Comparison of ENCODE assay signal across 8 mouse cellular contexts in the genomic region with DNA sequence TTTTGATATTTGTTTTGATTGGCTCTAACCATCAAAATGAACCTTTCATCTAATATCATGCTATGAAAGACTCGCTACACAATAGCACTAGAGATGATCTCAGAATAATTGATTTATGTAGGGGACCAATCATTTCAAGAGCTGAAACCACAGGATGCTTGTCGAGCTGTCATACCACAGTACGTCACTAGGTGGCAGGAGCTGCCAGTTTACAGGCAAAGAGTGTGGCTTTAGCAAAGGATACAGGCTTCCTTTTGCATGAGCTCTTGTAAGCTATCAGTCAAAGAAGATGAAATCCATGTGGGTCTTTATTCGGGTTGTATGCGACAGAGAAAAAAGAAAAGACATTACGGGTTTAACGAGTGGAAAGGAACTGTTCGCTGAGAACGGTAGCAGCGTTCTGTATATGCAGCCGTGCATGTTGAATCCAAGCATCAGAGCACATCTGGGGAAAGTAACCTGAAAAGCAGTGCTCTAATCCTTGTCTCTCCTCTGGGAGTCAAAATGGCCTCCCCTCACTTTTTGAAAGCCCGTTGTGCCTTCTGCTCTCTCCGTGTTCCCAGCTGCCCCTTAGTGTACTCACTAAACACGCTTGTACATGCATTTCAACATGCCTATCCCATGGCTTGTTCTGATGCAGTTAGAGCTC.
A peak's percentile ranks its signal among the peaks of the same experiment; 100 is the strongest.
DNase-seq lines count a peak whose midpoint lies in the region; ATAC-seq lines count a peak whose summit lies in the region.

No protein-coding gene starts in this region.

- no peak overlapping the region for H3K9ac ChIP-seq in hindbrain, embryonic 12.5 days

- no peaks in the 10 kb centered on the region for H3K27me3 ChIP-seq in hindbrain, embryonic 12.5 days

- peak; percentile 90 for DNase-seq in NIH3T3 (ENCODE audit: low read depth)
- DNase-seq in brain, embryonic 18.5 days (ENCODE audit: low read depth, low spot score), result peak; percentile 75
- DNase-seq in fibroblast of lung, adult 2 months (ENCODE audit: low read depth), result peak; percentile 61
- peak; percentile 68 for DNase-seq in left cerebral cortex, adult 11 months (ENCODE audit: low spot score)
- DNase-seq in right cerebral cortex, postnatal 36 days (ENCODE audit: low spot score in 2 of 2), result peak; percentile 68 to 71
- DNase-seq in T-cell, adult 2 months (ENCODE audit: low spot score), result no peak

- H3K4me1 ChIP-seq in hindbrain, embryonic 12.5 days, result peaks cover 12% of the 10 kb centered on the region; the same call in 1 of the 2 replicates

- WGBS in hindbrain, embryonic 12.5 days, result 48% methylated on average over 14 of the region's 14 CpGs

- H3K36me3 ChIP-seq in hindbrain, embryonic 12.5 days, result no peaks in the 10 kb centered on the region

- peak; percentile 67; the same call in 1 of the 2 replicates for ATAC-seq in hindbrain, embryonic 12.5 days (ENCODE audit: low FRiP score)
- peak; percentile 94 for ATAC-seq in megakaryocyte progenitor cell, adult 5-6 weeks (replicated peaks; ENCODE audit: poor library complexity)

- no peak overlapping the region for H3K4me2 ChIP-seq in hindbrain, embryonic 12.5 days (replicated peaks)

- no peaks in the 10 kb centered on the region for H3K9me3 ChIP-seq in hindbrain, embryonic 12.5 days (replicated peaks)

- no peak overlapping the region for H3K4me3 ChIP-seq in hindbrain, embryonic 12.5 days

- H3K27ac ChIP-seq in hindbrain, embryonic 12.5 days, result no peak overlapping the region
